Mouse (Mus musculus): Measurements from ENCODE around the gene Unkl.
A peak's percentile ranks its signal among the peaks of the same experiment; 100 is the strongest.
"Not testable (repeated sequence)": the region's sequence is repeated elsewhere in the genome, so short reads cannot be mapped to it uniquely, and the experiment has no call there.

Gene Unkl

GRCm38 (mm10) chr17:25220746-25221145, 32.5 kb downstream of the Unkl start:
- DNase-seq, result no peak

- peak; percentile 88 for DNase-seq
Observed at GRCm38 (mm10) chr17:25221821-25222503, 33.8 kb downstream of the Unkl start.

GRCm38 (mm10) chr17:25222504-25222940, 34.3 kb downstream of the Unkl start:
- peak; percentile 69 for DNase-seq

- peak; percentile 43 for DNase-seq
Observed at GRCm38 (mm10) chr17:25222951-25223601, 34.9 kb downstream of the Unkl start.

GRCm38 (mm10) chr17:25224586-25225222, 36.5 kb downstream of the Unkl start:
- peak; percentile 54 for DNase-seq

- no peak for DNase-seq
Observed at GRCm38 (mm10) chr17:25225659-25226058, 37.5 kb downstream of the Unkl start.

GRCm38 (mm10) chr17:25227991-25228390, 39.8 kb downstream of the Unkl start:
- DNase-seq, result no peak

GRCm38 (mm10) chr17:25230014-25230655, 41.9 kb downstream of the Unkl start:
- not testable (repeated sequence) for DNase-seq

GRCm38 (mm10) chr17:25230700-25231099, 42.5 kb downstream of the Unkl start:
- DNase-seq, result peak; percentile 3

GRCm38 (mm10) chr17:25231621-25232020, 43.4 kb downstream of the Unkl start:
- DNase-seq, result not testable (repeated sequence)

- DNase-seq, result no peak
Observed at GRCm38 (mm10) chr17:25235635-25236034, 47.4 kb downstream of the Unkl start.

- peak; percentile 91 for DNase-seq
Observed at GRCm38 (mm10) chr17:25239695-25240636, 51.8 kb downstream of the Unkl start, which contains the start of the genes Gnptg and Tsr3. Gene Gnptg (minus strand): TSS chr17:25240124. Gene Tsr3 (plus strand): TSS chr17:25240170.

- no peak for DNase-seq
Observed at GRCm38 (mm10) chr17:25243131-25243780, 55.1 kb downstream of the Unkl start.

GRCm38 (mm10) chr17:25244239-25244638, 56.0 kb downstream of the Unkl start:
- DNase-seq, result no peak

GRCm38 (mm10) chr17:25248033-25248750, 60.0 kb downstream of the Unkl start:
- DNase-seq, result peak; percentile 59

GRCm38 (mm10) chr17:25250181-25250835, 62.1 kb downstream of the Unkl start:
- no peak for DNase-seq

- no peak for DNase-seq
Observed at GRCm38 (mm10) chr17:25252643-25253042, 64.4 kb downstream of the Unkl start.

- DNase-seq, result peak; percentile 86
Observed at GRCm38 (mm10) chr17:25253760-25254159, 65.6 kb downstream of the Unkl start.

GRCm38 (mm10) chr17:25255110-25255509, 66.9 kb downstream of the Unkl start:
- no peak for DNase-seq

GRCm38 (mm10) chr17:25256140-25256754, 68.0 kb downstream of the Unkl start, which contains the start of gene Baiap3:
Gene Baiap3 (minus strand): TSS chr17:25256364.
- peak; percentile 67 for DNase-seq
